Mouse (Mus musculus) megakaryocyte, embryonic 14.5 days (primary cell): ENCODE measurements around the gene Spata48.

Experiments used
- FLI1 ChIP-seq: IDR thresholded peaks from 2 replicates; pipeline ENCODE4 v1.6.1; 2012; ENCODE audit warnings: low read length, inconsistent platforms, mixed read lengths
- GATA1 ChIP-seq: IDR thresholded peaks from 3 replicates; pipeline ENCODE4 v1.6.1; 2012; ENCODE audit warnings: mixed read lengths, low read length, inconsistent platforms, borderline replicate concordance

GRCm38 (mm10) chr11:11519255-11520243 lies 57.7 kb downstream of the Spata48 start:
- no peak for TF ChIP-seq FLI1
- TF ChIP-seq GATA1 = no peak
